Comparison of ENCODE assay signal across 10 mouse cellular contexts in genomic region chr11:61665991-61666799, GRCm38 (mm10). TPM values are rescaled to one million over a fixed set of nuclear protein-coding genes. Genes with fewer than 3 reads are reported as not detected.
DNase-seq lines count a peak whose midpoint lies in the region; ATAC-seq and TF ChIP-seq lines count a peak whose summit lies in the region.
"Had no signal": no experiment of that assay in that cellular context is flagged by ENCODE, and none has a peak within 500 bp of the region (broad histone marks: within the 10 kb centered on the region; RNA-seq: fewer than 3 reads in every experiment).

No protein-coding gene starts in this region.

- no peak overlapping the region for H3K4me3 ChIP-seq in forebrain, embryonic 14.5 days (ENCODE audit: low read depth, low read length)
- H3K4me3 ChIP-seq in forebrain, embryonic 16.5 days (replicated peaks; ENCODE audit: low read length) = no peak overlapping the region
- H3K4me3 ChIP-seq in spleen, adult 2 months (ENCODE audit: extremely low read depth, insufficient read depth, insufficient read length) = no peak overlapping the region
- no peak overlapping the region for H3K4me3 ChIP-seq in heart, embryonic 10.5 days
- H3K4me3 ChIP-seq: neural tube, embryonic 13.5 days had no signal

- 45% methylated on average over 7 of the region's 7 CpGs for WGBS in forebrain, embryonic 14.5 days
- 55% methylated on average over 7 of the region's 7 CpGs for WGBS in forebrain, embryonic 16.5 days
- WGBS in spleen, adult 2 months = 68% methylated on average over 7 of the region's 7 CpGs
- 41% methylated on average over 7 of the region's 7 CpGs for WGBS in heart, embryonic 10.5 days

- intact Hi-C loops in left cerebral cortex, postnatal 36 days (cut with DNase I) = loop anchor here (1.0 kb wide), 1 partner anchor 48 kb away; no protein-coding TSS in a partner anchor

- no peaks in the 10 kb centered on the region for H3K27me3 ChIP-seq in forebrain, embryonic 14.5 days (replicated peaks; ENCODE audit: control insufficient read depth, insufficient read depth, low read length)
- H3K27me3 ChIP-seq in forebrain, embryonic 16.5 days (replicated peaks; ENCODE audit: control insufficient read depth, insufficient read depth, low read length) = no peaks in the 10 kb centered on the region
- no peaks in the 10 kb centered on the region for H3K27me3 ChIP-seq in spleen, adult 2 months (ENCODE audit: control insufficient read depth, insufficient read depth, low read length)
- H3K27me3 ChIP-seq in heart, embryonic 10.5 days (ENCODE audit: insufficient read depth, poor library complexity, severe bottlenecking) = peaks cover 24% of the 10 kb centered on the region
- H3K27me3 ChIP-seq: neural tube, embryonic 13.5 days had no signal

- no peak overlapping the region for H3K4me2 ChIP-seq in forebrain, embryonic 14.5 days (ENCODE audit: low read length)
- H3K4me2 ChIP-seq in forebrain, embryonic 16.5 days (ENCODE audit: low read length) = no peak overlapping the region
- H3K4me2 ChIP-seq: neural tube, embryonic 13.5 days had no signal

- no peak for TF ChIP-seq POLR2A in spleen, adult 2 months (IDR thresholded peaks at IDR 0.05; ENCODE audit: low read depth, low read length)

- peak; percentile 73; the same call in 1 of the 2 replicates for TF ChIP-seq CTCF in spleen, adult 2 months (IDR thresholded peaks at IDR 0.05; ENCODE audit: extremely low read depth, insufficient read depth, insufficient read length, insufficient replicate concordance)

- H3K9me3 ChIP-seq in forebrain, embryonic 14.5 days (replicated peaks; ENCODE audit: control insufficient read depth, low read length) = no peaks in the 10 kb centered on the region
- no peaks in the 10 kb centered on the region for H3K9me3 ChIP-seq in forebrain, embryonic 16.5 days (ENCODE audit: control insufficient read depth, low read length)
- H3K9me3 ChIP-seq in heart, embryonic 10.5 days = no peaks in the 10 kb centered on the region
- H3K9me3 ChIP-seq: neural tube, embryonic 13.5 days had no signal

- H3K27ac ChIP-seq in forebrain, embryonic 14.5 days (ENCODE audit: low read depth, low read length) = no peak overlapping the region
- H3K27ac ChIP-seq in forebrain, embryonic 16.5 days (ENCODE audit: low read length) = no peak overlapping the region
- H3K27ac ChIP-seq in spleen, adult 2 months (ENCODE audit: insufficient read depth, low read length) = no peak overlapping the region
- H3K27ac ChIP-seq in heart, embryonic 10.5 days = 0 out of 2 replicates have a peak overlapping the region, but pooled peaks have one; percentile 4
- H3K27ac ChIP-seq: neural tube, embryonic 13.5 days had no signal

- no peak for ATAC-seq in forebrain, embryonic 14.5 days
- ATAC-seq in forebrain, embryonic 16.5 days = no peak

- no peaks in the 10 kb centered on the region for H3K36me3 ChIP-seq in forebrain, embryonic 14.5 days (ENCODE audit: control insufficient read depth, insufficient read depth, low read length)
- no peaks in the 10 kb centered on the region for H3K36me3 ChIP-seq in forebrain, embryonic 16.5 days (ENCODE audit: control insufficient read depth, insufficient read depth)
- H3K36me3 ChIP-seq in spleen, adult 2 months (ENCODE audit: control insufficient read depth, insufficient read depth, low read length) = peaks cover 68% of the 10 kb centered on the region
- H3K36me3 ChIP-seq in heart, embryonic 10.5 days = no peaks in the 10 kb centered on the region
- H3K36me3 ChIP-seq: neural tube, embryonic 13.5 days had no signal

- DNase-seq in forebrain, embryonic 14.5 days (ENCODE audit: low spot score) = peak; percentile 25
- no peak for DNase-seq in spleen, adult 2 months (ENCODE audit: low read depth in 1 of 2, low spot score in 2 of 2)
- no peak for DNase-seq in spleen, adult 18-20 months
- peak; percentile 54 for DNase-seq in cerebellum, adult 8-10 months
- no peak for DNase-seq in heart, embryonic 10.5 days (ENCODE audit: low spot score)
- DNase-seq in left cerebral cortex, postnatal 36 days (ENCODE audit: low spot score in 2 of 2) = peak; percentile 53 to 56
- DNase-seq in right cerebral cortex, postnatal 14 days = peak; percentile 49

- H3K9ac ChIP-seq in forebrain, embryonic 14.5 days (ENCODE audit: low read length) = no peak overlapping the region
- no peak overlapping the region for H3K9ac ChIP-seq in forebrain, embryonic 16.5 days (replicated peaks; ENCODE audit: low read depth, low read length)
- H3K9ac ChIP-seq: neural tube, embryonic 13.5 days had no signal

- no peaks in the 10 kb centered on the region for H3K4me1 ChIP-seq in forebrain, embryonic 14.5 days (ENCODE audit: control insufficient read depth, insufficient read depth, low read length)
- H3K4me1 ChIP-seq in forebrain, embryonic 16.5 days (replicated peaks; ENCODE audit: control insufficient read depth, insufficient read depth, low read length) = no peaks in the 10 kb centered on the region
- peaks cover 12% of the 10 kb centered on the region; the same call in 1 of the 2 replicates for H3K4me1 ChIP-seq in spleen, adult 2 months (ENCODE audit: control insufficient read depth, insufficient read depth, insufficient read length)
- 0 out of 2 replicates have a peak, but pooled peaks cover 14% of the 10 kb centered on the region for H3K4me1 ChIP-seq in heart, embryonic 10.5 days
- H3K4me1 ChIP-seq: neural tube, embryonic 13.5 days had no signal

RNA-seq across cellular contexts. Expression of gene Grap, which starts 13.1 kb away (rescaled TPM):
- polyA plus RNA-seq in forebrain, embryonic 14.5 days (2014; fragmentation: Nextera tagmentation; extraction: Ambion mirVana) = 5.6 and 7.7 TPM in 2 replicates
- 10.2 and 11.3 TPM in 2 replicates for polyA plus RNA-seq in forebrain, embryonic 16.5 days (2015; fragmentation: Nextera tagmentation; extraction: Ambion mirVana)
- 85.6 and 97.1 TPM in 2 replicates for polyA plus RNA-seq in spleen, adult 2 months (2012; rRNA removed)
- polyA plus RNA-seq in heart, embryonic 10.5 days (2016; fragmentation: Nextera tagmentation; extraction: Ambion mirVana) = 10.2 and 11.8 TPM in 2 replicates
- 1 to 10 TPM; 5.2 to 5.5 TPM for total RNA-seq in left cerebral cortex, postnatal 36 days (2021)

RNA-seq across cellular contexts. Expression of gene Fam83g, which starts 17.7 kb away (rescaled TPM):
- 0.19 and 0.25 TPM in 2 replicates for polyA plus RNA-seq in forebrain, embryonic 14.5 days (2014; fragmentation: Nextera tagmentation; extraction: Ambion mirVana)
- 0.36 and 0.46 TPM in 2 replicates for polyA plus RNA-seq in forebrain, embryonic 16.5 days (2015; fragmentation: Nextera tagmentation; extraction: Ambion mirVana)
- 1.3 and 2.0 TPM in 2 replicates for polyA plus RNA-seq in spleen, adult 2 months (2012; rRNA removed)
- 3.2 and 3.3 TPM in 2 replicates for polyA plus RNA-seq in heart, embryonic 10.5 days (2016; fragmentation: Nextera tagmentation; extraction: Ambion mirVana)
- total RNA-seq in left cerebral cortex, postnatal 36 days (2021) = under 1 TPM in 1 of 2 experiments, not detected in 1; 0.07 TPM

RNA-seq across cellular contexts. Expression of gene Slc5a10, which starts 54.4 kb away (rescaled TPM):
- polyA plus RNA-seq in forebrain, embryonic 14.5 days (2014; fragmentation: Nextera tagmentation; extraction: Ambion mirVana) = not detected in 2 replicates
- not detected in 2 replicates for polyA plus RNA-seq in forebrain, embryonic 16.5 days (2015; fragmentation: Nextera tagmentation; extraction: Ambion mirVana)
- polyA plus RNA-seq in spleen, adult 2 months (2012; rRNA removed) = 0.06 TPM in 1 of 2 replicates, not detected in the other
- polyA plus RNA-seq in heart, embryonic 10.5 days (2016; fragmentation: Nextera tagmentation; extraction: Ambion mirVana) = 0.07 TPM in 1 of 2 replicates, not detected in the other
- under 1 TPM; 0.22 to 0.23 TPM for total RNA-seq in left cerebral cortex, postnatal 36 days (2021)
- total RNA-seq: hematopoietic stem cell, adult 5-6 weeks had no signal
- polyA plus RNA-seq: neural tube, embryonic 13.5 days had no signal

Comparison
In these comparisons a context has a peak if more than half of its experiments do, and no peak if none do; other contexts are left out.
1. DNase-seq: peak in forebrain, embryonic 14.5 days (single experiment), cerebellum, adult 8-10 months (single experiment), left cerebral cortex, postnatal 36 days (2 of 2) and right cerebral cortex, postnatal 14 days (single experiment); none in spleen, adult 2 months (0 of 2), spleen, adult 18-20 months (0 of 2) and heart, embryonic 10.5 days (single experiment).